Mouse (Mus musculus) bone marrow macrophage, adult 2 months (primary cell): ENCODE measurements around the gene Thpo.

Experiments used
- CTCF ChIP-seq: IDR thresholded peaks from 2 replicates; pipeline ENCODE4 v1.5.1; 2012; ENCODE audit warnings: low read depth, mild to moderate bottlenecking, low read length, moderate library complexity
- POLR2A ChIP-seq: IDR thresholded peaks from 2 replicates; pipeline ENCODE4 v1.6.1; 2012; ENCODE audit warnings: mild to moderate bottlenecking, low read depth, low read length, borderline replicate concordance

GRCm38 (mm10) chr16:20695622-20696323 is 38.5 kb downstream of the Thpo start:
- no peak for TF ChIP-seq CTCF
- no peak for TF ChIP-seq POLR2A
